Mouse (Mus musculus): Measurements from ENCODE around the gene Megf11.

The Megf11 gene

DNA sequence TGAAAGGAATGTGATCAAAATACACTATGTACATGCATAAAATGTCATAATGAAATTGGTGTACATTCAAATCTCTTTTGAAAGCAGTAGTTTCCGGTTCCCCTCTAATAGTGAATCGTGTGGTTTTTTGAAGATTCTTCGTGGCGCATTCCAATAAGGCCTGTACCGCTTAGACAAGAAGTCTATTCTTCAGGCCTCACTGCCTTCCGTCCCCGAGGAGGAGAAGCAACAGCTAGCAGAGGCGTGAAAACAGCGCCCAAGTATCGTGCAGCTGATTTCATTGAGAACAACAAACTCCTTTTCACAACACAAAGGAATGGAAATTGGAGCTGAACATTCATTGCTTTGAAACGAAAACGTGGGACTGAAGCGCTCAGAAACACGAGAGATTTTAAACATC, 372.6 kb downstream of the Megf11 start:
- no peak for DNase-seq (ENCODE audit: low spot score in 2 of 2)

Measured in right cerebral cortex, postnatal 36 days (tissue).